Mouse (Mus musculus): ENCODE data around the gene Txn2. TPM values are rescaled to one million over a fixed set of nuclear protein-coding genes. Genes with fewer than 3 reads are reported as not detected.
A peak's percentile ranks its signal among the peaks of the same experiment; 100 is the strongest.

The Txn2 gene
- polyA plus RNA-seq, 1 experiment from 2014 or later: 261 TPM

DNA sequence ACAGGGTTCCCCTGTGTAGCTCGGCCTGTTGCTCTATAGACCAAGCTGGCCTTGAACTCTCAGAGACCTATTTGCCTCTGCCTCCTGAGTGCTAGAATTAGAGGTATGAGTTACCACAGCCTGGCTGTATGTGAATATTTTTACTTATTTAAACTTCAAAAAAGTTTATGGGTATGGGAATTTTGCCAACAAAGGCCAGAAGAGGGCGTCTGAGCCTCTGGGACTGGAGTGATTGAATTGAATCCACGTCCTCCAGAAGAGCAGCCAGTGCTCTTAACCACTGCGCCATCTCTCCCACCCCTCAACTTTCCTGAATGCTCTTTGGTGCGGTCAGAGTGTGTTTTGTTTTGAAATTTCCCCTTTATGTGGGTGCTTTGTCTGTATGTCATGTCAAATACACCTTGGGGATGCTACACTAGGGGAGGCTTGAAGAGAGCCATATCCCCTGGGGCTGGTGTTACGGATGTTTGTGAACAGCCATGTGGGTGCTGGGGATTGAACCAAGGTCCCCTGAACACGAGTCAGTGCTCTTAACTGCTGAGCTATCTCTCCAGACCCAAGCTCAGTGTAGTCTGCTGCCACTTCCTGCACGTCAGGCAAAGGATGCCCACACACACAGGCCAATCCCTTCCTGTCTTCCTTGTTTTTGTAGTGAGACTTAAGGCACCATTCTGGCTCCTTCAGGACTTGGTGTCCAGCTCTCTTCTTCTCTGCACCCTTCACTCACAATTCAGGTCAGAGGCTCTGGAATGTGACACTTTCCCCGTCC, 5.4 kb downstream of the Txn2 start:
- Histone ChIP-seq H3K36me3 (replicated peaks; ENCODE audit: insufficient read depth, low read length) (peaks cover 45% of the 10 kb centered on the region), H3K9me3 (ENCODE audit: low read length) (no peaks in the 10 kb centered on the region), H3K27me3 (ENCODE audit: insufficient read depth, low read length) (no peaks in the 10 kb centered on the region), H3K9ac (replicated peaks) (no peak overlapping the region; the same call in 1 of the 2 replicates), H3K4me1 (ENCODE audit: insufficient read depth) (peaks cover 33% of the 10 kb centered on the region), H3K27ac (ENCODE audit: low read depth) (peak overlapping the region; percentile 98), H3K4me2 (ENCODE audit: low read depth, low read length) (no peak overlapping the region), H3K4me3 (ENCODE audit: low read depth, low read length) (no peak overlapping the region)
- DNase-seq (no peak), ATAC-seq (peak; percentile 63)
- TF ChIP-seq CTCF (IDR thresholded peaks at IDR 0.05; ENCODE audit: low read depth) (peak; percentile 45), EP300 (IDR thresholded peaks at IDR 0.05; ENCODE audit: low read depth) (no peak)
- 67% methylated on average over 9 of the region's 9 CpGs for WGBS (ENCODE audit: insufficient replicate concordance)

DNA sequence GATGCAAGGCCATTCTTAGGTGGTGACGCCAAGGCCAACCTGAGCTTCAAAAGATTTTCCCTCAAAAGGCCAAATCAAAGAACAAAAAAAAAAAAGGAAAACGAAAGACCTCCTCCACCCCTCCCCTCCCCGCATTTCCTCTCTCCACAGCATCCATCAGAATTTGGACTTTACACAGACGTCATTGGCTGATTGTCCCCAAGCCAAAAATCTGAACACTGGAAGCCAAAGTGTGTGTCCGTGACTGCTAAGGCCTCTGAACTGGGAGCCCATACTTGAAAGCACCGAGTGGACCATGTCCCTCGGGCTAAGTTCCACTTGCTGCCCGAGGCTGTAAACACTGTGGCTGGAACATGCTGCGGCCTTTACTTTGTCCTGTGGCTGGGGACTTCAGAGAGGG, 6.1 kb downstream of the Txn2 start:
- Histone ChIP-seq H3K4me1 (ENCODE audit: insufficient read depth) (peaks cover 30% of the 10 kb centered on the region), H3K27me3 (ENCODE audit: insufficient read depth, low read length) (no peaks in the 10 kb centered on the region), H3K36me3 (replicated peaks; ENCODE audit: insufficient read depth, low read length) (peaks cover 52% of the 10 kb centered on the region), H3K27ac (ENCODE audit: low read depth) (peak overlapping the region; percentile 98), H3K4me2 (ENCODE audit: low read depth, low read length) (no peak overlapping the region), H3K9ac (replicated peaks) (no peak overlapping the region; the same call in none of the 2 replicates), H3K4me3 (ENCODE audit: low read depth, low read length) (no peak overlapping the region), H3K9me3 (ENCODE audit: low read length) (no peaks in the 10 kb centered on the region)
- 54% methylated on average over 9 of the region's 9 CpGs for WGBS (ENCODE audit: insufficient replicate concordance)
- peak; percentile 69 for DNase-seq
- peak; percentile 95 for ATAC-seq
- TF ChIP-seq EP300 (IDR thresholded peaks at IDR 0.05; ENCODE audit: low read depth): peak; percentile 71
- no peak for TF ChIP-seq CTCF (IDR thresholded peaks at IDR 0.05; ENCODE audit: low read depth)

- Histone ChIP-seq H3K27ac (ENCODE audit: low read depth) (peak overlapping the region; percentile 98), H3K4me1 (ENCODE audit: insufficient read depth) (peaks cover 19% of the 10 kb centered on the region), H3K9me3 (ENCODE audit: low read length) (no peaks in the 10 kb centered on the region), H3K9ac (replicated peaks) (peak overlapping the region; percentile 53; the same call in 1 of the 2 replicates), H3K4me3 (ENCODE audit: low read depth, low read length) (no peak overlapping the region), H3K36me3 (replicated peaks; ENCODE audit: insufficient read depth, low read length) (peaks cover 48% of the 10 kb centered on the region), H3K4me2 (ENCODE audit: low read depth, low read length) (no peak overlapping the region), H3K27me3 (ENCODE audit: insufficient read depth, low read length) (no peaks in the 10 kb centered on the region)
- 83% methylated on average over 6 of the region's 6 CpGs for WGBS (ENCODE audit: insufficient replicate concordance)
- TF ChIP-seq CTCF (IDR thresholded peaks at IDR 0.05; ENCODE audit: low read depth): no peak
- TF ChIP-seq EP300 (IDR thresholded peaks at IDR 0.05; ENCODE audit: low read depth): no peak
- DNase-seq (no peak), ATAC-seq (no peak)
Observed at GRCm38 (mm10) chr15:77921636-77922035, 7.2 kb downstream of the Txn2 start.

- no peak overlapping the region for H3K4me3 ChIP-seq (ENCODE audit: low read depth, low read length)
- H3K4me1 ChIP-seq (ENCODE audit: insufficient read depth): peaks cover 19% of the 10 kb centered on the region
- WGBS (ENCODE audit: insufficient replicate concordance): 71% methylated on average over 10 of the region's 10 CpGs
- H3K36me3 ChIP-seq (replicated peaks; ENCODE audit: insufficient read depth, low read length): peaks cover 51% of the 10 kb centered on the region
- H3K27ac ChIP-seq (ENCODE audit: low read depth): peak overlapping the region; percentile 49; the same call in 1 of the 2 replicates
- H3K27me3 ChIP-seq (ENCODE audit: insufficient read depth, low read length): no peaks in the 10 kb centered on the region
- ATAC-seq (no peak), DNase-seq (peak; percentile 50)
- H3K4me2 ChIP-seq (ENCODE audit: low read depth, low read length): no peak overlapping the region
- TF ChIP-seq EP300 (IDR thresholded peaks at IDR 0.05; ENCODE audit: low read depth): no peak
- TF ChIP-seq CTCF (IDR thresholded peaks at IDR 0.05; ENCODE audit: low read depth): peak; percentile 56
- no peaks in the 10 kb centered on the region for H3K9me3 ChIP-seq (ENCODE audit: low read length)
- no peak overlapping the region for H3K9ac ChIP-seq (replicated peaks)
Observed at GRCm38 (mm10) chr15:77920511-77921462, 8.0 kb downstream of the Txn2 start.

DNA sequence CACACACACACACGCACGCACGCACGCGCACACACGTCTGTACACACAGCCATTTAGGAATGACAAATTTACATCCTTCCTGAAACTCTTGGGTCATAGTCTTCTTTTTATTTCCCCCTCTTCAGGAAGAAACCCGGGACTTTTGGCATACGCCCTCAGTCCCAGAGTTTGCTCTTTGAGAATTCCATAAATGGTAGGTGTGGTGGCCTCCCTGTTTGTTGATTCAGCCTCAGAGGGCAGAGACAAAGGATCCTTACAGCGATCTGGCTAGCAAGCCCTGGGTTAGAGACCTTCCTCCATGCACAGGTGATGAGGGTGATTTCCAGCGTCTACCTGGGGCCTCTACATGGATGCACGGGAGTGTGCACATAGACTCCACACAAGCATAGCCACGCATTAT, 9.4 kb downstream of the Txn2 start:
- Histone ChIP-seq H3K4me3 (ENCODE audit: low read depth, low read length) (no peak overlapping the region), H3K36me3 (replicated peaks; ENCODE audit: insufficient read depth, low read length) (peaks cover 62% of the 10 kb centered on the region), H3K9ac (replicated peaks) (no peak overlapping the region), H3K4me1 (ENCODE audit: insufficient read depth) (peaks cover 19% of the 10 kb centered on the region), H3K9me3 (ENCODE audit: low read length) (no peaks in the 10 kb centered on the region), H3K27ac (ENCODE audit: low read depth) (no peak overlapping the region), H3K4me2 (ENCODE audit: low read depth, low read length) (no peak overlapping the region), H3K27me3 (ENCODE audit: insufficient read depth, low read length) (no peaks in the 10 kb centered on the region)
- no peak for TF ChIP-seq CTCF (IDR thresholded peaks at IDR 0.05; ENCODE audit: low read depth)
- TF ChIP-seq EP300 (IDR thresholded peaks at IDR 0.05; ENCODE audit: low read depth): no peak
- DNase-seq (no peak), ATAC-seq (no peak)
- 80% methylated on average over 12 of the region's 12 CpGs for WGBS (ENCODE audit: insufficient replicate concordance)
